Mouse (Mus musculus) heart, postnatal 0 days (tissue): ENCODE data around the gene P4ha2.

Experiments
- CTCF ChIP-seq: IDR thresholded peaks from 2 replicates; pipeline ENCODE4 v1.5.1; 2016; ENCODE audit warnings: antibody characterized with exemption, control low read depth, low read depth
- EP300 ChIP-seq: IDR thresholded peaks from 2 replicates; pipeline ENCODE4 v1.6.1; 2016; ENCODE audit warnings: antibody characterized with exemption, low read depth

DNA sequence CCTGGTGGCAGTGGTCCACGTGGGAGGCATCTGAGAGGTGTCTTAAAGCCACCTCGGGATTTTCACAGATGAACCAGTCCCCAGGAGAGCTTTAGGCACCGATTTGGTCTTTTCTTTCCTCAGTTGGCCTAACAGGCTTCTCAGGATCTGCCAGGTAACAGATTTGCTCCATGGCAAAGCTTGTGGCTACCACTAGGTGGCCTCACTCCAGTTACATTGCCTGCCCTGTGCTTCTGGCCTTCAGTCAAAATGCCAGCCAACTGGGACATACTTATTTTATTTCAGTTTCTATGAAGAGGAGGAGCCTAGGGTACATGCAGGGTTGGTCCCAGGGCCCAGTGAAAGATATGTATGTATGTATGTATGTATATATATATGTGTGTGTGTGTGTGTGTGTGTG lies 6.9 kb upstream of the P4ha2 start:
- peak; percentile 84 for TF ChIP-seq CTCF
- no peak for TF ChIP-seq EP300
